Mouse (Mus musculus): Measurements from ENCODE around the gene Gm3164. TPM values are rescaled to one million over a fixed set of nuclear protein-coding genes. Genes with fewer than 3 reads are reported as not detected.
"Not testable (repeated sequence)": the region's sequence is repeated elsewhere in the genome, so short reads cannot be mapped to it uniquely, and the experiment has no call there.

Gene Gm3164
- 1.9 and 2.3 TPM in 2 replicates for polyA plus RNA-seq (2015; fragmentation: Nextera tagmentation; extraction: Ambion mirVana)

DNA sequence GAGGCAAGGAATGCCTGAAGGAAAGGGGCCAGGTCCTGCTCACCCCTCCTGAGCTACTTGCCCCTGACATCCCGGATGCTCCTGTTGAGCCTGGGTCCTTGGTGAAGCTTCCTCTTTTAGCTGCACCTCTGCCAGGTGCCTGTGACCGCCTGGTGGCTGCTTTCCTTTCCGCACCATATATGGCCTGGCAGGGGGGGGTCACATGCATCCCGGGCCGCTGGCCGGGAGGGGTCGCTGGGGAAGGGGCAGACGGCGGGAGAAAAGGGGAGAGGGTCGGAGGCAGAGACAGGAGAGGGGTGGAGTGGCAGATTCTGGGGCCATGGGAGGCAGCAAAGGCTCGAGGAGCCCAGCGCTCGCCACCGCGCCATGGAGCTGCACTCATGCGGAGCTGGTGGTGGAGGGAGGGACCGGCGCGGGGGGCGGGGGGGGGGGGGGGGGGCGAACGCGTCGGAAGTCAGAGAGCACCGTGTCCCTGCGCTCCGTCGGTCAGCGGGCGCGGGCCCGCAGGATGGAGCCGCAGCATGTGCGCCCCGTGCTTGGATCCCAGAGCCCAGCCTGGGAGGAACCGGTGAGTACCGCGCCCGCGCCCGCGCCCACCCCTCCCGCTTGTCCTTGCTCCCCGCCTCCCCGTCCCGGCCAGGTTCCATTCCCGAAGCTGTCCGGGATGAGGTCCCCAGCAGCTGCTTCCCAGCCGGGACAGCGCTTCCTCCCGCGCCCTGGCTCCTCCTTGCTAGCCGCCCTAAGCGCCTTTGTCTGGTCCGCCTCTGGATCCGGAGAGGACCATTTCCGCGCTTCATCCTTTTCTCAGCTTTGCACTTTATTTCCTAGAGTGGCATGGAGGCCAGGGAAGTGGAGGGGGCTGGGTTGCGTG lies at the start of gene Gm3164:
Gene Gm3164, plus strand, starts transcription at position 484 of the 871 bp plus-strand sequence.
- WGBS: 0% methylated on average over 21 of the region's 59 CpGs
- not testable (repeated sequence) for H3K36me3 ChIP-seq (ENCODE audit: poor library complexity, severe bottlenecking); H3K9me3 ChIP-seq (replicated peaks); ATAC-seq; H3K4me1 ChIP-seq; H3K27ac ChIP-seq; H3K27me3 ChIP-seq
- H3K9ac ChIP-seq: peak within 1 kb of the TSS; percentile 62
- peak within 1 kb of the TSS; percentile 48 for H3K4me3 ChIP-seq
- H3K4me2 ChIP-seq: peak within 1 kb of the TSS; percentile 67

DNA sequence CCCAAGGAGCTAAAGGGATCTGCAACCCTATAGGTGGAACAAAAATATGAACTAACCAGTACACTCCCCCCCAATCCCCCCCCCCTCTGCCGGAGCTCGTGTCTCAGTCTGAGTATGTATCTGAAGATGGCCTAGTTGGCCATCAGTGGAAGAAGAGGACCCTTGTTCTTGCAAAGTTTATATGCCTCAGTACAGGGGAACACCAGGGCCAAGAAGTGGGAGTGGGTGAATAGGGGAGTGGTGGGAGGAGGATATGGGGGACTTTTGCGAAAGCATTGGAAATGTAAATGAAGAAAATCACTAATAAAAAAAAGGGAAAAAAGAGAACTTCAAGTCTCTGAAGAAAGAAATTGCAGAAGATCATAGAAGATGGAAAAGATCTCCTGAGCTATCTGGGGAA lies 46.3 kb upstream of the Gm3164 start:
- H3K4me2 ChIP-seq; H3K4me1 ChIP-seq; H3K9me3 ChIP-seq (replicated peaks); H3K4me3 ChIP-seq; ATAC-seq; H3K9ac ChIP-seq; H3K27me3 ChIP-seq; H3K36me3 ChIP-seq (ENCODE audit: poor library complexity, severe bottlenecking); H3K27ac ChIP-seq: not testable (repeated sequence)
- 96% methylated on average over 3 of the region's 3 CpGs for whole genome bisulfite sequencing

DNA sequence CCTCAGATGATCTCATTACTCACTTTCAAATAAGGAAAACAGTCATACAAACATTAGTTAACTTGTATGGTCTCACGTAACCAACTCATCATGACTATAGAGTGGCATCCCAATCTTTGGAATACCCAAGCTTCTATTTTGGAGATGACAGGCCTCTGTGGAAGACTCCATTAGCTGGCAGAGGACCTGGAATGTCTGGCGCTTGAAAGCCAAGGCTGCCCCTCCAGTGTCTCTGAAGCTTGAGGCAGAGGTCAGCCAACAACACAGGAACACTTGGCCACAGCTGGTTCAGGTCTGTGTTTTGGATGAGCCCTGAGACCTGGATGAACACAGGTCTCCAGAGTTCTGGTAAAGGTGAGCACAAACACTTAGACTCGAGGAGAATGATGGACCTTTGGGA lies 45.6 kb upstream of the Gm3164 start:
- not testable (repeated sequence) for H3K4me2 ChIP-seq; H3K9me3 ChIP-seq (replicated peaks); H3K9ac ChIP-seq; H3K4me3 ChIP-seq; ATAC-seq; H3K27me3 ChIP-seq; H3K27ac ChIP-seq; H3K36me3 ChIP-seq (ENCODE audit: poor library complexity, severe bottlenecking); H3K4me1 ChIP-seq
- WGBS: 83% methylated on average over 3 of the region's 3 CpGs

DNA sequence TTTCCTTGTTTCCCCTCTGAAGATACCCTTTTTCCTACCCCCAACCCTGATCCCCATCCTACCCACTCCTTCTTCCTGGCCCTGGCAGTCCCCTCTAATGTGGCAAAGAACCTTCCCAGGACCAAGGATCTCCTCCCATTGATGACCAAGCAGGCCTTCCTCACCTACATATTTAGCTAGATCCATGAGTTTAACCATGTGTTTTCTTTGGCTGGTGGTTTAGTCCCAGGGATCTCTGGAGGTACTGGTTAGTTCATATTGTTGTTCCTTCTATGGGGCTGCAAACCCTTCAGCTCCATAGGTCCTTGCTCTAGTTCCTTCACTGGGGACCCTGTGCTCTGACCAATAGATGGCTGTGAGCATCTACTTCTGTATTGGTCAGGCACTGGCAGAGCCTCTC lies 37.4 kb upstream of the Gm3164 start:
- H3K4me1 ChIP-seq; H3K9me3 ChIP-seq (replicated peaks); H3K4me2 ChIP-seq; H3K27ac ChIP-seq; H3K36me3 ChIP-seq (ENCODE audit: poor library complexity, severe bottlenecking); H3K27me3 ChIP-seq; H3K9ac ChIP-seq; ATAC-seq; H3K4me3 ChIP-seq: not testable (repeated sequence)

DNA sequence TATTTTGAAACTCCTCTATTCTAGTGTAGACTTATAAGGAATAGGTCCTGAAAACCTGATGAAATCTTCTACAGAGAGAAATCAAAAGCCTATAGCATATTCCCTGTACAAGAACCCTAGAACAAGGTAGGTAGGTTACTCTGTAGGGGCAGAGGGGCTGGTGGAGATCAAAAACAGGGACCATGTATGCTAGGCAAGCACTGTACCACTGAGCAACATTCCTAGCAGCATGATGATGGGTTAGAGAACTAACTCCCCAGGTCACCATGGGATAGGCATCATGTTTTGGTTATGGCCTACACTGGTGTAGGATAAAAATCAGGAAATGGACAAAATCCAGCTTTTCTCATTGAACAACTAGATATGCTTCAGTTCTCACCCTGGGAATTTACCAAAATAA lies 29.6 kb upstream of the Gm3164 start:
- H3K9ac ChIP-seq; H3K4me3 ChIP-seq; H3K4me2 ChIP-seq; H3K27ac ChIP-seq; H3K9me3 ChIP-seq (replicated peaks); H3K36me3 ChIP-seq (ENCODE audit: poor library complexity, severe bottlenecking); H3K27me3 ChIP-seq; ATAC-seq; H3K4me1 ChIP-seq: not testable (repeated sequence)

DNA sequence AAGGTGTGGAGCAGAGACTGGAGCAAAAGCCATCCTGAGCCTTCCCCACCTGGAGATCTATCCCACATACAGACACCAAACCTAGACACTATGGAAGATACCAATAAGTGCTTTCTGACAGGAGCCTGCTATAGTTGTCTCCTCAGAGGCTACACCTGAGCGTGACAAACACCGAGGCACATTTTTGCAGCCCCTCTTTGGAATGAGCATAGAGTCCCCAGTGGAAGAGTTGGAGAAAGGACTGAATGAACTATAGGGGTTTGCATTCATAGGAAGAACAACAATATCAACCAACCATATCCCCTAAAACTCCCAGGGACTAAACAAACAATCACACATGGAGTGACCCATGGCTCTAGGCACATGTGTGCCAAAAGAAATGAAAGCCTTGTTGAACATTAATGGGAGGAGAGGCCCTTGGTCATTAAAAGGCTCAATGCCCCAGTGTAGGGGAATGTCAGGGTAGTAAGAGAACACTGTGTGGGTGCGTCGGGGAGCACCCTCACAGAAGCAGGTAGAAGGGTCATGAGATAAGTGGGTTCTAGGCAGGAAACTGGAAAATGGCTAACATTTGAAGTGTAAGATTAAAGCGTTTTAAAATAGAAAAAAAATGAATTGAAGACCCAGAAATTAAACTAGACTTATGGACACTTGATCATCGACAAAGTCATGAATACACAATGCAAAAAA lies 22.3 kb upstream of the Gm3164 start:
- WGBS: 89% methylated on average over 2 of the region's 6 CpGs
- not testable (repeated sequence) for H3K27me3 ChIP-seq; H3K4me1 ChIP-seq; H3K9me3 ChIP-seq (replicated peaks); H3K27ac ChIP-seq; ATAC-seq; H3K36me3 ChIP-seq (ENCODE audit: poor library complexity, severe bottlenecking); H3K4me2 ChIP-seq; H3K4me3 ChIP-seq; H3K9ac ChIP-seq

DNA sequence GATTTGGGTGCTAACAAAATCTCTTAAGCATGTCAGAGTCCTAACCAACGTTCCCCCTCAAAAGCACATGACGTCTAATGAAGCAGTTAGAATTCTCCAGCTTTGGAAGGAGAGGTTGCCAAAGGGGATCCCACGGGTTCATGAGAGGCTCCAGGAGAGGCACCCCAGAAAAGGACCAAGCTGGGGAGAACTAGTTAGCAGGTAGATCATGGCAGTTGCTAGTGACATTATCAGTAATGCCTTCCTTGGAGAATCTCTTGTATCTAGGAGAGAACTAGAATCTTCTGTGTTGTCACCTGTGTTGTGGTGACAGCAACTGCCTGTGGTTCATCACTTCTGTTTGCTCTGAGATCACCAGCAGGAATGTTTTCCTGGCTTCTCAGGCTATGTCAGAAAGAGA lies 18.0 kb upstream of the Gm3164 start, which contains the start of gene Gm3159:
Gene Gm3159, plus strand, starts transcription at position 301 of the 400 bp plus-strand sequence.
- not testable (repeated sequence) for H3K9me3 ChIP-seq (replicated peaks); ATAC-seq; H3K27ac ChIP-seq; H3K27me3 ChIP-seq; H3K4me1 ChIP-seq; H3K4me2 ChIP-seq; H3K9ac ChIP-seq; H3K4me3 ChIP-seq; H3K36me3 ChIP-seq (ENCODE audit: poor library complexity, severe bottlenecking)
- WGBS: 80% methylated on average over 1 of the region's 3 CpGs

DNA sequence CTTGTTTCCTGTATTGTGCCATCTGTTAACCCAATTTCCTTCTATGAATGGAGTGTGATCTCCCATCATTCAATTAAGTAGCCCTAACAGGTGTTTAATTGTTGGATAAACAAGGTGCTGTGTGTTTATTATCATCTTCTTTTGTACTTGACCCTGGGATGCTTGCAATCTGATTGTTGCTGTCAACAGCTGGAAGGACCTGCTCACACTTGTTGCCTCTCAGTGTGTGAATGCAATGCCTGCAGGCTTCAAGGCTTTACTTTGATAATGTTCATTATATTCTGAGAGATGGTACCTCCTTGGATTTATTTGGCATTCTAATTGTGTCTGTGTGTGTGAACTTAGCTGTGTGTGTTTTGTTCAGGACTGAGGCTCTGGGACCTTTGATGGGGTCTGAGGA lies 16.6 kb upstream of the Gm3164 start:
- ATAC-seq; H3K27ac ChIP-seq; H3K9ac ChIP-seq; H3K9me3 ChIP-seq (replicated peaks); H3K4me2 ChIP-seq; H3K36me3 ChIP-seq (ENCODE audit: poor library complexity, severe bottlenecking); H3K27me3 ChIP-seq; H3K4me1 ChIP-seq; H3K4me3 ChIP-seq: not testable (repeated sequence)

DNA sequence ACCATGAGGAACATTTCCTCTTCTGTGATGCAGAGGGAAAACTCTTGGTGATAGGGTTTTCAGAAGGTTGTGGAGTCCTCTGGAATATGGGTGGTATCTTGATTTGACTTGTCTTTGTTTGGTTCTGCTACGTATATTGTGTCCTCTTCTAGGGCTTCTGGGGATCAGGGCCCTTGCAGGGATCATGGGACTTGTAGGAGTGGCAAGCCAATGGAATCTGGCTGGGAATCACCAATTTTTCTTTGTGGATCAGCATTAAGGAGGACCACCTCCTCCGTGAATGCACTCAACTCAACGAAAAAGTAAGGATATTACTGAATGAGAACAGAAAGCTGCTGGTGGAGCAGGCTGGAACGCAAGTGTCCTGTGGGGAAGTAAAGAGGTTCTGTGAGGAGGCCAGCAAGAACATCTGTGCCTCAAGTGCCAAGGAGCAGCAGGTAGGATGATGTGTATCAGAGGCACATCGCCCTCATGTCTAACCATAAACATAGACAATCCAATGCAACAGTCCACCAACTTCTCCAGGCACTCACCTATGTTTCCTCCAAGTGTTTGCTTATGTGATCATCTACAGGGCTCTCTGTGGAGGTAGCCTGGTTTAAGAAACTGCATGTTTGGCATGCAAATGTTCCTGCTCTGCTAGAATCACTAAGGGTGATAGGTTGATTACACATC lies 15.0 kb upstream of the Gm3164 start:
- not testable (repeated sequence) for H3K9me3 ChIP-seq (replicated peaks); H3K27me3 ChIP-seq; H3K27ac ChIP-seq; H3K4me3 ChIP-seq; H3K9ac ChIP-seq; H3K4me2 ChIP-seq; ATAC-seq; H3K36me3 ChIP-seq (ENCODE audit: poor library complexity, severe bottlenecking); H3K4me1 ChIP-seq
- WGBS: 90% methylated on average over 5 of the region's 5 CpGs

DNA sequence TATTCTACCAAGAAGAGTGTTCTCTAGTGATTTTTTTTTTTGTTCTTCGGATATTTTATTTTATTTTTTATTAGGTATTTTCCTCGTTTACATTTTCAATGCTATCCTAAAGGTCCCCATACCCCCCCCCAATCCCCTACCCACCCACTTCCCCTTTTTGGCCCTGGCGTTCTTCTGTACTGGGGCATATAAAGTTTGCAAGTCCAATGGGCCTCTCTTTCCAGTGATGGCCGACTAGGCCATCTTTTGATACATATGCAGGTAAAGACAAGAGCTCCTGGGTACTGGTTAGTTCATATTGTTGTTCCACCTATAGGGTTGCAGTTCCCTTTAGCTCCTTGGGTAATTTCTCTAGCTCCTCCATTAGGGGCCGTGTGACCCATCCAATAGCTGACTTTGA lies 14.0 kb upstream of the Gm3164 start:
- not testable (repeated sequence) for H3K36me3 ChIP-seq (ENCODE audit: poor library complexity, severe bottlenecking); H3K27me3 ChIP-seq; H3K4me2 ChIP-seq; H3K4me1 ChIP-seq; H3K4me3 ChIP-seq; ATAC-seq; H3K9me3 ChIP-seq (replicated peaks); H3K27ac ChIP-seq; H3K9ac ChIP-seq
- 84% methylated on average over 5 of the region's 5 CpGs for WGBS

DNA sequence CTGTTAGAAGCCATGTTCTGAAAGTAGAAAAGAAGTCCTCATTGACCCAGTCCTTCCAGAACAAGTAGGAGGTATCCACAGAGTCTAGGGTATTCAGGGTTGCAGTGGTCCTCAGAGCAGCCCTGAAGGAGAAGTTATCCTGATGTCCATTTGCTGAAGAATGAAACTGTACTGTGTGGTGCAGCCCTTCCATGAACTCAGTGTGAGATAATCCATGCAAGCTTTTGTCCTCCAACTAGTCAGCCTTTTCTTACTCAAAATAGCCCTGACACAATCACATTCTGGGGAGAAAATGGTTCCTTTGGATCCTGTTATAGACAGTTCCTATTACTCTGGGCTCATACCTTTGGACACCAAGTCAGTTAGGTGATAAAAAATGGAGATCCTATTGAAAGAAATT lies 11.4 kb upstream of the Gm3164 start:
- not testable (repeated sequence) for H3K4me2 ChIP-seq, H3K27ac ChIP-seq

DNA sequence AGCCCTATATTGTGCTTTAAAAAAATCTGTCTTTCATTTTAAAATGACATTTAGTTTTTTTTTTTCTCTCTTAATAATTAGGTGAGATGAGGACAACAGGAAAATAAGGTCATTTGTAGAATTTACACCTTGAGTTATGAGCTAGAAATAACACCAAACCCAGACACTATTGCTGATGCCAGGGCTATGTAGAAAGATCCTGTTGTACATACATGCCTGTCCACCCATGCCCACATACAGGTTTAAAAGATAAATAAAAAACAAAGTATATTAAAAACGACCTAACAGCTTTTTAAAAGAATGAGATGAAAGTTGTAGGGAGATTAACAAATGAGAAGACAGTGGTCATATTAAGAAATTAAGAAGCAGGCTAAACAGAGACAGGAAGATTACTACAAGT lies 5.3 kb upstream of the Gm3164 start:
- H3K4me1 ChIP-seq; H3K27ac ChIP-seq; H3K4me3 ChIP-seq; H3K9me3 ChIP-seq (replicated peaks); H3K27me3 ChIP-seq; H3K9ac ChIP-seq; ATAC-seq; H3K36me3 ChIP-seq (ENCODE audit: poor library complexity, severe bottlenecking); H3K4me2 ChIP-seq: not testable (repeated sequence)
- WGBS: 50% methylated on average over 1 of the region's 1 CpGs

More for the DNA sequence above, 11.4 kb upstream of the Gm3164 start:
- ATAC-seq; H3K4me3 ChIP-seq; H3K4me1 ChIP-seq; H3K27me3 ChIP-seq; H3K9me3 ChIP-seq (replicated peaks); H3K9ac ChIP-seq; H3K36me3 ChIP-seq (ENCODE audit: poor library complexity, severe bottlenecking): not testable (repeated sequence)
